Mouse (Mus musculus): ENCODE measurements at regions not wholly inside any gene's neighbourhood (a gene's known extent, or its start where the extent isn't known, plus 50 kb on each side); places are given as distances from the start of the nearest gene placed in this dataset.
A peak's percentile ranks its signal among the peaks of the same experiment; 100 is the strongest.

- DNase-seq: no peak
Observed at GRCm38 (mm10) chr12:15741219-15741618, 75.5 kb downstream of the Trib2 start.

GRCm38 (mm10) chr12:15738989-15739388 is 77.7 kb downstream of the Trib2 start:
- DNase-seq: no peak

GRCm38 (mm10) chr12:15731261-15731660 is 85.5 kb downstream of the Trib2 start:
- DNase-seq: peak; percentile 20

GRCm38 (mm10) chr12:15729696-15730095 is 87.0 kb downstream of the Trib2 start:
- DNase-seq: no peak

GRCm38 (mm10) chr12:15723529-15723928 is 93.2 kb downstream of the Trib2 start:
- DNase-seq: no peak

GRCm38 (mm10) chr12:15722161-15722560 is 94.6 kb downstream of the Trib2 start:
- no peak for DNase-seq

GRCm38 (mm10) chr12:15720171-15720570 is 96.6 kb downstream of the Trib2 start:
- DNase-seq: no peak

- no peak for DNase-seq
Observed at GRCm38 (mm10) chr12:15718827-15719226, 97.9 kb downstream of the Trib2 start.

- DNase-seq: no peak
Observed at GRCm38 (mm10) chr12:15717989-15718388, 98.7 kb downstream of the Trib2 start.

GRCm38 (mm10) chr12:15717342-15717741 is 99.4 kb downstream of the Trib2 start:
- no peak for DNase-seq

GRCm38 (mm10) chr12:15713623-15714022 is 103.1 kb downstream of the Trib2 start:
- DNase-seq: no peak

- DNase-seq: no peak
Observed at GRCm38 (mm10) chr12:15707570-15708095, 109.1 kb downstream of the Trib2 start.

GRCm38 (mm10) chr12:15704412-15704811 is 112.3 kb downstream of the Trib2 start:
- no peak for DNase-seq

- no peak for DNase-seq
Observed at GRCm38 (mm10) chr12:15702137-15702536, 114.6 kb downstream of the Trib2 start.

GRCm38 (mm10) chr12:15698829-15699228 is 117.9 kb downstream of the Trib2 start:
- DNase-seq: no peak

- no peak for DNase-seq
Observed at GRCm38 (mm10) chr12:15698042-15698771, 118.5 kb downstream of the Trib2 start.

- DNase-seq: no peak
Observed at GRCm38 (mm10) chr12:15688342-15688741, 128.4 kb downstream of the Trib2 start.

GRCm38 (mm10) chr12:15684311-15684710 is 132.4 kb downstream of the Trib2 start:
- no peak for DNase-seq

- no peak for DNase-seq
Observed at GRCm38 (mm10) chr12:15681678-15682355, 134.9 kb downstream of the Trib2 start.

- no peak for DNase-seq
Observed at GRCm38 (mm10) chr12:15676127-15676526, 140.6 kb downstream of the Trib2 start.

- no peak for DNase-seq
Observed at GRCm38 (mm10) chr12:15659755-15660154, 157.0 kb downstream of the Trib2 start.

GRCm38 (mm10) chr12:15659332-15659731 is 157.4 kb downstream of the Trib2 start:
- DNase-seq: no peak

GRCm38 (mm10) chr12:15657748-15658251 is 158.9 kb downstream of the Trib2 start:
- no peak for DNase-seq

- DNase-seq: no peak
Observed at GRCm38 (mm10) chr12:15654585-15654984, 162.1 kb downstream of the Trib2 start.

Data from cerebellum, adult 9-11 months (tissue).